Mouse (Mus musculus) hindbrain, embryonic 15.5 days (tissue): ENCODE data around the gene Avpi1. TPM values are rescaled to one million over a fixed set of nuclear protein-coding genes. Genes with fewer than 3 reads are reported as not detected.

Source experiments
- ATAC-seq: fragments of 200-750 bp; cut with Nextera tagmentation; 2 replicates; pipeline ENCODE4 v1.8.0; 2017; ENCODE audit warnings: low read depth, moderate number of reproducible peaks, moderate TSS enrichment; ENCODE audit not compliant: low FRiP score
- H3K27ac ChIP-seq: fragments of 300-500 bp; sonication (generic); replicated peaks from 2 replicates; pipeline ENCODE4 v1.5.1; 2015; ENCODE audit warnings: mild to moderate bottlenecking, inconsistent platforms
- H3K27me3 ChIP-seq: fragments of 300-500 bp; sonication (generic); 2 replicates; pipeline ENCODE4 v1.6.1; 2015; ENCODE audit warnings: control low read depth, inconsistent platforms
- H3K36me3 ChIP-seq: fragments of 300-500 bp; sonication (generic); 2 replicates; pipeline ENCODE4 v1.6.1; 2015; ENCODE audit warnings: control low read depth, inconsistent platforms
- H3K4me1 ChIP-seq: fragments of 300-500 bp; sonication (generic); replicated peaks from 2 replicates; pipeline ENCODE4 v1.6.1; 2015; ENCODE audit warnings: control low read depth, inconsistent platforms
- H3K4me2 ChIP-seq: fragments of 300-500 bp; sonication (generic); 2 replicates; pipeline ENCODE4 v1.6.1; 2015; ENCODE audit warnings: moderate library complexity, mild to moderate bottlenecking, inconsistent platforms
- H3K4me3 ChIP-seq: fragments of 300-500 bp; sonication (generic); 2 replicates; pipeline ENCODE4 v1.5.1; 2015; ENCODE audit warnings: mild to moderate bottlenecking, inconsistent platforms
- H3K9ac ChIP-seq: fragments of 300-500 bp; sonication (generic); 2 replicates; pipeline ENCODE4 v1.6.1; 2015; ENCODE audit warnings: inconsistent platforms
- H3K9me3 ChIP-seq: fragments of 300-500 bp; sonication (generic); 2 replicates; pipeline ENCODE4 v1.6.1; 2016; ENCODE audit warnings: control low read depth, inconsistent platforms
- WGBS: fragments of 180-500 bp; shearing (Covaris S2); methylation state at CpG from one replicate; pipeline ENCODE4 v1.1.7; 2015; 5-methylcytosine and 5-hydroxymethylcytosine counted together
- polyA plus RNA-seq: library from polyadenylated mRNA; unstranded; fragments of >200 nt; fragmentation: Nextera tagmentation; extraction: Ambion mirVana; gene quantifications from 2 replicates; pipeline ENCODE4 v1.2.1, GENCODE M21; 2015

Gene Avpi1
- polyA plus RNA-seq, 1 experiment from 2014 or later, result 9.6 TPM

GRCm38 (mm10) chr19:42141998-42142397 lies 13.1 kb upstream of the Avpi1 start:
- 87% methylated on average over 3 of the region's 3 CpGs for WGBS
- peaks cover 4% of the 10 kb centered on the region; the same call in 1 of the 2 replicates for H3K27me3 ChIP-seq
- no peaks in the 10 kb centered on the region for H3K9me3 ChIP-seq
- no peak overlapping the region for H3K4me2 ChIP-seq
- no peak for ATAC-seq
- H3K4me1 ChIP-seq, result no peaks in the 10 kb centered on the region; the same call in 1 of the 2 replicates
- no peak overlapping the region for H3K27ac ChIP-seq
- H3K9ac ChIP-seq, result no peak overlapping the region
- no peak overlapping the region for H3K4me3 ChIP-seq
- H3K36me3 ChIP-seq, result no peaks in the 10 kb centered on the region

GRCm38 (mm10) chr19:42139724-42140517 lies 11.1 kb upstream of the Avpi1 start:
- Histone ChIP-seq H3K9ac (no peak overlapping the region), H3K36me3 (no peaks in the 10 kb centered on the region), H3K4me1 (no peaks in the 10 kb centered on the region), H3K4me2 (no peak overlapping the region), H3K27me3 (no peaks in the 10 kb centered on the region), H3K4me3 (no peak overlapping the region), H3K27ac (no peak overlapping the region), H3K9me3 (no peaks in the 10 kb centered on the region)
- WGBS, result 81% methylated on average over 5 of the region's 5 CpGs
- no peak for ATAC-seq

- H3K4me3 ChIP-seq, result no peak overlapping the region
- no peaks in the 10 kb centered on the region for H3K27me3 ChIP-seq
- no peak overlapping the region for H3K4me2 ChIP-seq
- no peaks in the 10 kb centered on the region for H3K9me3 ChIP-seq
- H3K9ac ChIP-seq, result no peak overlapping the region
- no peak for ATAC-seq
- no peaks in the 10 kb centered on the region for H3K36me3 ChIP-seq
- no peak overlapping the region for H3K27ac ChIP-seq
- WGBS, result 92% methylated on average over 15 of the region's 15 CpGs
- H3K4me1 ChIP-seq, result no peaks in the 10 kb centered on the region
Observed at GRCm38 (mm10) chr19:42138517-42139285, 9.8 kb upstream of the Avpi1 start.

- Histone ChIP-seq H3K4me1 (no peaks in the 10 kb centered on the region), H3K27me3 (no peaks in the 10 kb centered on the region), H3K4me2 (no peak overlapping the region), H3K36me3 (no peaks in the 10 kb centered on the region), H3K4me3 (no peak overlapping the region), H3K27ac (no peak overlapping the region), H3K9me3 (no peaks in the 10 kb centered on the region), H3K9ac (no peak overlapping the region)
- 94% methylated on average over 4 of the region's 4 CpGs for WGBS
- ATAC-seq, result no peak
Observed at GRCm38 (mm10) chr19:42137167-42137672, 8.4 kb upstream of the Avpi1 start.

GRCm38 (mm10) chr19:42136126-42136525 lies 7.3 kb upstream of the Avpi1 start:
- no peaks in the 10 kb centered on the region for H3K4me1 ChIP-seq
- no peak for ATAC-seq
- 27% methylated on average over 5 of the region's 5 CpGs for WGBS

GRCm38 (mm10) chr19:42135070-42135469 lies 6.2 kb upstream of the Avpi1 start:
- H3K27me3 ChIP-seq, result no peaks in the 10 kb centered on the region
- no peak overlapping the region for H3K4me3 ChIP-seq
- H3K4me1 ChIP-seq, result no peaks in the 10 kb centered on the region
- H3K9me3 ChIP-seq, result no peaks in the 10 kb centered on the region
- no peaks in the 10 kb centered on the region for H3K36me3 ChIP-seq
- H3K27ac ChIP-seq, result no peak overlapping the region
- no peak overlapping the region for H3K9ac ChIP-seq
- H3K4me2 ChIP-seq, result no peak overlapping the region
- ATAC-seq, result no peak

More at GRCm38 (mm10) chr19:42136126-42136525, 7.3 kb upstream of the Avpi1 start:
- Histone ChIP-seq H3K9me3 (no peaks in the 10 kb centered on the region), H3K4me2 (no peak overlapping the region), H3K9ac (no peak overlapping the region), H3K27ac (no peak overlapping the region), H3K4me3 (no peak overlapping the region), H3K36me3 (no peaks in the 10 kb centered on the region), H3K27me3 (no peaks in the 10 kb centered on the region)

- Histone ChIP-seq H3K9ac (no peak overlapping the region), H3K4me3 (no peak overlapping the region), H3K36me3 (no peaks in the 10 kb centered on the region), H3K9me3 (no peaks in the 10 kb centered on the region), H3K27me3 (no peaks in the 10 kb centered on the region), H3K4me2 (no peak overlapping the region), H3K27ac (no peak overlapping the region), H3K4me1 (peaks cover 19% of the 10 kb centered on the region)
- 74% methylated on average over 5 of the region's 5 CpGs for WGBS
- no peak for ATAC-seq
Observed at GRCm38 (mm10) chr19:42131101-42131500, 2.2 kb upstream of the Avpi1 start.

- Histone ChIP-seq H3K36me3 (no peaks in the 10 kb centered on the region), H3K27ac (no peak overlapping the region), H3K9me3 (no peaks in the 10 kb centered on the region), H3K27me3 (no peaks in the 10 kb centered on the region), H3K4me3 (no peak overlapping the region), H3K9ac (no peak overlapping the region), H3K4me1 (peaks cover 19% of the 10 kb centered on the region), H3K4me2 (no peak overlapping the region)
- no peak for ATAC-seq
- WGBS, result 47% methylated on average over 3 of the region's 3 CpGs
Observed at GRCm38 (mm10) chr19:42130294-42130606, 1.4 kb upstream of the Avpi1 start.

GRCm38 (mm10) chr19:42129509-42130293 lies 842 bp upstream of the Avpi1 start:
- H3K27me3 ChIP-seq, result no peaks in the 10 kb centered on the region
- H3K9ac ChIP-seq, result peak overlapping the region; percentile 42; the same call in 1 of the 2 replicates
- peak overlapping the region; percentile 76 for H3K4me2 ChIP-seq
- WGBS, result 11% methylated on average over 14 of the region's 14 CpGs
- peak overlapping the region; percentile 20 for H3K27ac ChIP-seq
- H3K4me1 ChIP-seq, result peaks cover 19% of the 10 kb centered on the region
- H3K4me3 ChIP-seq, result peak overlapping the region; percentile 53
- ATAC-seq, result no peak
- H3K36me3 ChIP-seq, result no peaks in the 10 kb centered on the region
- no peaks in the 10 kb centered on the region for H3K9me3 ChIP-seq

GRCm38 (mm10) chr19:42128052-42128740 lies 663 bp downstream of the Avpi1 start:
- 5% methylated on average over 23 of the region's 23 CpGs for WGBS
- peak overlapping the region; percentile 76 for H3K4me2 ChIP-seq
- peak overlapping the region; percentile 20; the same call in 1 of the 2 replicates for H3K27ac ChIP-seq
- peaks cover 9% of the 10 kb centered on the region; the same call in 1 of the 2 replicates for H3K36me3 ChIP-seq
- no peaks in the 10 kb centered on the region for H3K27me3 ChIP-seq
- peaks cover 19% of the 10 kb centered on the region for H3K4me1 ChIP-seq
- peak overlapping the region; percentile 53 for H3K4me3 ChIP-seq
- H3K9me3 ChIP-seq, result no peaks in the 10 kb centered on the region
- ATAC-seq, result no peak
- H3K9ac ChIP-seq, result peak overlapping the region; percentile 42

- ATAC-seq, result no peak
- Histone ChIP-seq H3K36me3 (peaks cover 15% of the 10 kb centered on the region; the same call in 1 of the 2 replicates), H3K4me3 (no peak overlapping the region), H3K4me2 (no peak overlapping the region), H3K27ac (no peak overlapping the region), H3K27me3 (no peaks in the 10 kb centered on the region), H3K9me3 (no peaks in the 10 kb centered on the region), H3K4me1 (peaks cover 19% of the 10 kb centered on the region), H3K9ac (no peak overlapping the region)
- 92% methylated on average over 5 of the region's 5 CpGs for WGBS
Observed at GRCm38 (mm10) chr19:42127024-42127423, 1.8 kb downstream of the Avpi1 start.
